Mouse (Mus musculus) midbrain, embryonic 11.5 days (tissue): Measurements from ENCODE around the gene Tesk2. TPM values are rescaled to one million over a fixed set of nuclear protein-coding genes. Genes with fewer than 3 reads are reported as not detected.
"Not testable (repeated sequence)": the region's sequence is repeated elsewhere in the genome, so short reads cannot be mapped to it uniquely, and the experiment has no call there.

Experiments used
- ATAC-seq: fragments of 200-750 bp; cut with Nextera tagmentation; 2 replicates; pipeline ENCODE4 v1.8.0; 2017; ENCODE audit warnings: moderate TSS enrichment, moderate library complexity; ENCODE audit not compliant: low FRiP score
- DNase-seq: peaks from one replicate; pipeline ENCODE4 v3.0.0; 2015; ENCODE audit warnings: low spot score; ENCODE audit errors: missing footprints
- H3K27ac ChIP-seq: fragments of 300-500 bp; sonication (generic); 2 replicates; pipeline ENCODE4 v1.5.1; 2014; ENCODE audit warnings: low read depth, low read length
- H3K27me3 ChIP-seq: fragments of 300-500 bp; sonication (generic); 2 replicates; pipeline ENCODE4 v1.6.1; 2014; ENCODE audit warnings: mild to moderate bottlenecking, low read length, moderate library complexity, mixed read lengths; ENCODE audit not compliant: control insufficient read depth, insufficient read depth
- H3K36me3 ChIP-seq: fragments of 300-500 bp; sonication (generic); 2 replicates; pipeline ENCODE4 v1.6.1; 2014; ENCODE audit warnings: mild to moderate bottlenecking, low read length, moderate library complexity, mixed read lengths; ENCODE audit not compliant: control insufficient read depth, insufficient read depth
- H3K4me1 ChIP-seq: fragments of 300-500 bp; sonication (generic); 2 replicates; pipeline ENCODE4 v1.6.1; 2014; ENCODE audit warnings: low read length; ENCODE audit not compliant: control insufficient read depth, insufficient read depth
- H3K4me2 ChIP-seq: fragments of 300-500 bp; sonication (generic); 2 replicates; pipeline ENCODE4 v1.6.1; 2014; ENCODE audit warnings: mild to moderate bottlenecking, moderate library complexity
- H3K4me3 ChIP-seq: fragments of 300-500 bp; sonication (generic); 2 replicates; pipeline ENCODE4 v1.5.1; 2014; ENCODE audit warnings: low read depth, low read length
- H3K9ac ChIP-seq: fragments of 300-500 bp; sonication (generic); 2 replicates; pipeline ENCODE4 v1.6.1; 2014; ENCODE audit warnings: low read length
- H3K9me3 ChIP-seq: fragments of 300-500 bp; sonication (generic); 2 replicates; pipeline ENCODE4 v1.6.1; 2016; ENCODE audit warnings: low read length; ENCODE audit not compliant: control insufficient read depth
- WGBS: fragments of 180-500 bp; shearing (Covaris S2); extraction: QIAGEN DNeasy Blood & Tissue Kit; methylation state at CpG from one replicate; pipeline ENCODE4 v1.1.7; 2014; 5-methylcytosine and 5-hydroxymethylcytosine counted together
- polyA plus RNA-seq: library from polyadenylated mRNA; unstranded; fragments of >200 nt; fragmentation: Nextera tagmentation; extraction: Ambion mirVana; gene quantifications from 2 replicates; pipeline ENCODE4 v1.2.1, GENCODE M21; 2014

Tesk2 gene
- polyA plus RNA-seq, 1 experiment from 2014 or later, result 6.1 TPM

DNA sequence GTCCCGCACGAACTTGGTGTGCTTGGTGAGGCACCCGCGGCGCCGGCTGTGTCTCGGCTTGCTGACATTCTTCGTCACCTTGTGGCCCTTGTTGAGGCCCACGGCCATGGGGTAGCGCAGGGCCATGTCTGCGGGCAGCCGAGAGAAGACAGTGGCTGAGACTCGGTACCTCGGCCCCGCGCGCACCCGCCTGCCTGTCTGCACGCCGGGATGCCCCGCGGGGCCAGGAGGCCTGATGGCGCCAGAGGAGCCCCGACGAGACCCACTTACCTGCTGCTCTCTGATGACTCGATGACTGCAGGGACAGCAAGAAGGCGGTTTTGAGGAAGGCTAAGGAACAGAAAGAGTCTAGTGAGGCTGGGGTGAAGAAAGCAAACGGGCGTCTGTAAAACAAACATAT is 119.3 kb downstream of the Tesk2 start:
- ATAC-seq, H3K4me1 ChIP-seq, H3K9me3 ChIP-seq, H3K36me3 ChIP-seq, H3K27me3 ChIP-seq, H3K27ac ChIP-seq, H3K4me2 ChIP-seq, H3K9ac ChIP-seq, H3K4me3 ChIP-seq: not testable (repeated sequence)
- WGBS, result 36% methylated on average over 20 of the region's 29 CpGs
- DNase-seq, result peak; percentile 72

- H3K9ac ChIP-seq, result no peak overlapping the region
- WGBS, result 86% methylated on average over 6 of the region's 6 CpGs
- H3K4me2 ChIP-seq, result no peak overlapping the region
- H3K27ac ChIP-seq, result no peak overlapping the region
- DNase-seq, result peak; percentile 72
- no peaks in the 10 kb centered on the region for H3K36me3 ChIP-seq
- no peaks in the 10 kb centered on the region for H3K4me1 ChIP-seq
- H3K4me3 ChIP-seq, result no peak overlapping the region
- no peak for ATAC-seq
- no peaks in the 10 kb centered on the region for H3K9me3 ChIP-seq
- H3K27me3 ChIP-seq, result no peaks in the 10 kb centered on the region
These were observed 120.1 kb downstream of the Tesk2 start for GRCm38 (mm10) chr4:116840841-116841240.

DNA sequence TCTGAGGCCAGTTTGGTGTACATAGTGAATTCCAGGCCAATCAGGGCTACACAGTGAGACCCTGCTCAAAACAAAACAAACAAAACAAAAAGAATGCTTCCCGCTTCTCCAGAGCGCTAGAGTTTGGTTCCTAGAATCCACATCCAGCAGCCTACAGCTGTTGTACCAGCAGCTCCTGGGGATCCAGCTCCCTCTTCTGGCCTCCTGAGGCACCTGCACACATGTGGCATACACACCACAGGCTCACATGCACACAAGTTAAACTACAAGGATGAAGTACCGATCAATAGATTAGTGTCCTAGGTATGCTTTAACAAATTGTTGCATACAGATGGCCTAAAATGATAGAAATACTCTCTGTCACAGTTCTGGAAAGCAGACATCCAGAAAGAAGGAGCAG is 123.6 kb downstream of the Tesk2 start:
- H3K4me2 ChIP-seq, result no peak overlapping the region
- H3K27me3 ChIP-seq, result no peaks in the 10 kb centered on the region
- ATAC-seq (no peak), DNase-seq (peak; percentile 44)
- H3K9ac ChIP-seq, result no peak overlapping the region
- no peak overlapping the region for H3K27ac ChIP-seq
- H3K36me3 ChIP-seq, result no peaks in the 10 kb centered on the region
- H3K9me3 ChIP-seq, result no peaks in the 10 kb centered on the region
- no peak overlapping the region for H3K4me3 ChIP-seq
- WGBS, result 89% methylated on average over 3 of the region's 3 CpGs
- H3K4me1 ChIP-seq, result no peaks in the 10 kb centered on the region

- no peak overlapping the region for H3K4me3 ChIP-seq
- H3K4me1 ChIP-seq, result peaks cover 11% of the 10 kb centered on the region
- no peak overlapping the region for H3K27ac ChIP-seq
- no peak overlapping the region for H3K4me2 ChIP-seq
- DNase-seq (no peak), ATAC-seq (no peak)
- H3K9ac ChIP-seq, result no peak overlapping the region
- WGBS, result 87% methylated on average over 3 of the region's 3 CpGs
- no peaks in the 10 kb centered on the region for H3K9me3 ChIP-seq
- no peaks in the 10 kb centered on the region for H3K27me3 ChIP-seq
- no peaks in the 10 kb centered on the region for H3K36me3 ChIP-seq
These were observed 129.2 kb downstream of the Tesk2 start for GRCm38 (mm10) chr4:116849901-116850300.

DNA sequence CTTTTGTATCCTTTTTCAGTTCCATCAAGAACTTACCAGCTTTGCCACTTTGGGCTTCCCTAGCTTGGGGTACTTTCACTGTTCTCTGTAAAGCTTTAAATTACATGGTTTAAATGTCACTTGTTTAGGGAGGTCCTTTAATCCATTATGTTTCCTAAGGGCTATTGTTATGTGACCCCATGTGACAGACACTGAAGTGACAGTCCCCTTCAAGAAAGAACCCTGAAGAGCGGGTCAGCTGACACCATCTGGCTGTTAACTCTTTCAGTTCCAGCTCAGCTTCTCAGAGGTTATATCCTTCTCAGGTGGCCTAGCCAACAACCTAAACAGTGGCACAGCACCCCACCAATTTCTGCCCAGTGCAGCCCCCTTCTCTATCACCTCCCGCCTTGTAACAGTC is 133.5 kb downstream of the Tesk2 start:
- Histone ChIP-seq H3K36me3 (no peaks in the 10 kb centered on the region), H3K4me3 (no peak overlapping the region), H3K27ac (no peak overlapping the region), H3K4me2 (no peak overlapping the region), H3K9me3 (no peaks in the 10 kb centered on the region), H3K27me3 (no peaks in the 10 kb centered on the region), H3K9ac (no peak overlapping the region), H3K4me1 (peaks cover 11% of the 10 kb centered on the region)
- DNase-seq, result peak; percentile 89
- WGBS, result 15% methylated on average over 2 of the region's 2 CpGs
- ATAC-seq, result peak; percentile 70

Other genes with a start within 250 kb of the Tesk2 start
- gene Ipp, start 213.4 kb upstream of the Tesk2 start, polyA plus RNA-seq, result 4.6 and 5.4 TPM in 2 replicates
- gene Tmem69, start 165.0 kb upstream of the Tesk2 start, polyA plus RNA-seq, result 38.1 and 40.9 TPM in 2 replicates
- 37.1 and 42.4 TPM in 2 replicates for gene Gpbp1l1, start 163.3 kb upstream of the Tesk2 start, polyA plus RNA-seq
- 1.7 and 2.6 TPM in 2 replicates for gene Ccdc17, start 124.3 kb upstream of the Tesk2 start, polyA plus RNA-seq
- gene Nasp, start 93.0 kb upstream of the Tesk2 start, polyA plus RNA-seq, result 304 and 328 TPM in 2 replicates
- 544 TPM in 2 replicates for gene Akr1a1, start 69.3 kb upstream of the Tesk2 start, polyA plus RNA-seq
- gene Prdx1, start 35.4 kb upstream of the Tesk2 start, polyA plus RNA-seq, result 1,035 and 1,053 TPM in 2 replicates
- 23.6 and 28.0 TPM in 2 replicates for gene Mmachc, start 12.5 kb upstream of the Tesk2 start, polyA plus RNA-seq
- 34.3 and 37.7 TPM in 2 replicates for gene Ccdc163, start 12.4 kb upstream of the Tesk2 start, polyA plus RNA-seq
- 33.7 and 34.1 TPM in 2 replicates for gene Toe1, start 86.7 kb downstream of the Tesk2 start, polyA plus RNA-seq
- 13.9 and 18.2 TPM in 2 replicates for gene Mutyh, start 86.8 kb downstream of the Tesk2 start, polyA plus RNA-seq
- gene Hpdl, start 100.8 kb downstream of the Tesk2 start, polyA plus RNA-seq, result 0.51 and 0.81 TPM in 2 replicates
- 8.7 and 10.1 TPM in 2 replicates for gene Zswim5, start 156.4 kb downstream of the Tesk2 start, polyA plus RNA-seq